Mouse (Mus musculus): ENCODE results near the gene Gm12248.

Gm12248 gene

DNA sequence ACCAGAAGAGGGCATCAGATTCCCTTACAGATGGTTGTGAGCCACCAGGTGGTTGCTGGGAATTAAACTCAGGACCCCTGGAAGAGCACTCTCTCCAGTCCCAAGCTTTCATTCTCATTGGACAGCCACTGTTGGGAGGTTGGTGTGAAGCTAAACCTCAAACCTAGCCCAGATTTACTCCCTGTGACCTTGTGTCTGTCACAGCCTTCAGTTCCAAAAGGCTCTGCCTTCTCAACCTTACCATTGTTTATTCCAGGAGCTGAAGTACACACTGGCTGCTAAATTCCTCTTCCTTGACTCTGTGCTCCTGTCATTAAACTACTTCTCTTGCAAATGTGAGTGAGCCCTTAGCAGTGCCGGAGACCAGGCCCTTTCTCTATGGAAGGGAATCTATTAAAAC, 64.0 kb downstream of the Gm12248 start:
- no peak for DNase-seq

DNA sequence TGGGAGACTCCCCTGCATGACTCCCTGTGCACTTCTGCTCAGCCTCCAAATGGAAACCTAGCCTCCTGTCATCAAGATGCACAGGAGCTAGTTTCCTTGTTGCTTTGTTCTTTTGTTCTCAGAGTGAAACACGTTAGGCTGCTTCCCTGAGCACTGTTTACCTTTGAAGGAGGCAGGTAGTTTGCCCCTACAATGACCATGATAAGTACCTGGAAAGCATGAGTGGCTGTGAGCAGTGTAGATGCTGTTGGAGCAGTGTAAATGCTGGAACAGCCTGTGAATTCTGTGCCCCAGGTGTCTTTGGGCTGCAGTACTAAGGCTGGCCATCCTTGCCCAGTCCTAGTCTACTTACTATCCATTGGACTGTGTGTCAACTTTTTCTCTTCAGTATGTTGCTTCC, 66.1 kb downstream of the Gm12248 start:
- DNase-seq: no peak

DNA sequence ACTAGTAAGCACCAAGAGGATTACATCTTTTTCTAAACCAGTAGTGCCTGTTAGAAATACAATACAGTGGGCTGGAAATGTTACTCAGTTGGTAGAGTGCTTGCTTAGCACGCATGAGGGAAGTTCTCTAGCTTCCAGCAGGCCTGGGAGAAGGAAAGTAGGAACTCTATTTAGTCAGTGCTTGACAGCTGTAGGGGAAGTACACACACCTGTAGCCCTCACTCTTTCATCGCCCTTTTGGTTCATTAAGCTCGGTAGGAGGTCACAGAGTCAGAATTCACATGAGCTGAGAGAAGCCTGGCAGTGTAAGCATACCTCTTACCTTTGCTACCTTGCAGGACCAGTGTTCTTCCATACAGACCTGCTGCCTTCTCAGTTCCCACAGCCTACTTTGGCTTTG, 66.6 kb downstream of the Gm12248 start:
- DNase-seq: no peak

DNA sequence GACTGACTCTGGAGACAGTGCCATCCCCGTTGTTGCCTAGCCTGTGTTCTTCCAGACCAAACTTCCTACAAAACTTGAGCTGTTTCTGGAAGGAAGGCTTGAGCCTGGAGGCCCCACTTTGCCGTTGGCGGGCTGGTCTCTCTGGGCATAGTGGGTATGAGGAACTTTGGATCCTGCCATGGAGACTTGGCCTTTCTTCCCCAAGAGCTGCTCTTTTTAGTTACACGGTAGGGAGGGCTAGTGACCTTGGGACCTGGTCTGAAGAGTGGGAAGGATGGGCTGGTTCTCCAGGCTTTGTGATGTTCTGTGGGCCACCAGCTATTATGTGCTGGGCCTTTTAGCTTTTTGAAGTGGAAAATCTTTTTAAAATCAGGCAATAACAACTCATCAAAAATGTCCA, 67.1 kb downstream of the Gm12248 start:
- DNase-seq: no peak

DNA sequence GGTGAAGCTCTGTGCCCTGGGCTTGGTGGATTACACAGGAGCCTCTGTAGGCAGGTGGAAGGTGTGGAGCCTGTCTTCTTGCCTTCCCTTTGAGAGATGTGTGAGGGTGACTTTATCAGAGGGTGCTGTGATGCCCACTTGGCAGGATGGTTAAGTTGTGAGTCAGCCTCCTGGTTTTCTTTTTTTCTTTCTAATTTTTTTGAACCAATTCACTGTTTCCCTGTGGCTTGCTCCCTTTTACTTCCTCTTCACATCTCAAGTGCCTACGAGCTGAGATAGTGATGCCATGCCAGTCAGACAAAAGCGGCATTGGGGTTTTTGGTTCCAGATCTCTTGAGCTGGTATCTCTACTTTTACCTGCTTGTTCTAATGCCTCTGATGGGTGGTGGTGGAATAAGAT, 68.3 kb downstream of the Gm12248 start:
- no peak for DNase-seq

DNA sequence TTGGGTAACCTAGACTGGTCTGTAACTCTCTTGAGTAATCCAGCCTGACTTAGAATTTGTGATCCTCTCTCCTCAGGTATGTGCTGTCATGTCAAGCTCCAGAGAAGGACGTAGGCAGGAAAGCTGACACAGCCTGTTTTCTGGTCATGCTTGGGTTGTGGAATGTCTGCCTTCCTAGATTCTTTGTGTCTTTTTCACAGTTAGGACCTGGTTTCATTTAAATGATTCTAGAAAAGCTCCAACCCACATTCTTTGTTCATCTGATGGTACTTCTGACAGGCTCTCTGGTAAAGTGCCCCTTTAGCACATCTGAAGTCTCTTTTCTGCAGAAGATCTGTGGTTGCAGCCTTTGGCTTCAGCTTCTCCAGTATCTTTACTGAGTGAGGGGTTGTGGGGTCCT, 68.7 kb downstream of the Gm12248 start:
- no peak for DNase-seq

DNA sequence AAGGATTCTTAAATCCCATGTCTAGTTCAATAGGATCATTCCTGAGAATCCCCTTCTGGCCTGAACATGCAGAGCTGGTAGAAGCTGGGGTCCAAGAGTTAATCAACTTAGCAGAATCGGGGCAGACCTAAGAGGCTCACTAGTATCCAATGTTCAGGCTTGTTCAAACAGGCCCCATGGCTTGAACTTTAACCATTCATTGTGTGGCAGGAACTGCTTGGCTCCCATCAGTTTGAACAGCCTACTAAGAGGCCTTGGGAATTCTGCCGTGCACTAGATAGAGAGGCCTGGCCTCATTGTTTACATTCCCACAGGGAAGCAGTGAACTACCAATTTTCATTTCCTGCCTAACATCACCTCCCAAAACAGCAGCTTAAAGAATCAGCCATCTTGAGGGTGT, 71.3 kb downstream of the Gm12248 start:
- no peak for DNase-seq

DNA sequence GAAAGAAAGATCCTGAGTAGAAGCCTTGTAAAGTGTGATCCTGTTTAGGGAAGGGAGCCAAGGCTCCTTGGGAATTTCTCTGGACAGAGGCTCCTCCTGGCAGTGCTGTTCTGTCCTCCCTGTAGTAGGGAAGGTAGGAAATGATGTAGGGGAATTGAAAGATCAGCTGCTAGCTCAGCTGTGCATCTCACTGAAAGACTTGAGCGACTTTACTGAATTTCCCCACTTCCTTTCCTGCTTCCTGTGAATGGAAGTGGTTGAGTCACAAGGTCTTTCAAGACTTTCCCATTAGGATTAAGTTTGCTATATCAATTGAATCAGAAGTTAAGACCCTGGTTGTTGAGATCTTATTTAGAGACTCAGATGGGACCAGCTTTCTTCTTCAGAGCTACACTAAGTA, 71.8 kb downstream of the Gm12248 start:
- DNase-seq: no peak

DNA sequence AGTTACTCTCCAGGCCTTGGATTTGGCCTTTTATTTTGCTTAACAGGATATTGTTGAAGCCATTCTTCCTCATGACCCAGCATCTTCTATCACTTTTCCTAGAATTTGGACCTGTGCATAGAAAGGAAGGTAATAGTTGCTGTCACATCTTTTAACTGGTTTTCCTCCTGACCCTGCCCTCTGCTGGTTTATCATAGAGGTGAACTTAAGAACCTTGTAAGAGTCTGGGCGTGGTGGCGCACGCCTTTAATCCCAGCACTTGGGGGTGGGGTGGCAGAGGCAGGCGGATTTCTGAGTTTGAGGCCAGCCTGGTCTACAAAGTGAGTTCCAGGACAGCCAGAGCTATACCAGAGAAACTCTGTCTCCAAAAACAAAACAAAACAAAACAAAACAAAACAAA, 74.2 kb downstream of the Gm12248 start:
- DNase-seq: no peak

DNA sequence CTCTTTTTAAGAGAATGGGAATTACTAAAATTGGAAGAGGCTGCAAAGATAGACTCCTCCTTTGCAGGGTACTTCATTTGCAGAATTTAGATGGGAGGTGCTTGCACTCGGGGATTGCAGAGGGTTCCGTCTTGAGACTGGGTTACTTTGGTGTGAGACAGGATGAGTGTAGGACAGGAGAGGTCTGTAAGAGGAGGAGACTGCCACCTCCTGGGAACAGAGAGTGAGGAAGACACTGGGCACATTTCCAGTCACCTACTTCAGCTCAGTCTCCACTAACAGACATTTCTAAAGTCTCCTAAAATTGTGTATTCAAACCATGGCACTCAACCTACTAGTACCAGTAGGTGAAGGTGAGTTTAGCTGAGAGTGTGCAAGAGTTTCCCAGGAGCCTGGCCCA, 74.6 kb downstream of the Gm12248 start:
- DNase-seq: no peak

DNA sequence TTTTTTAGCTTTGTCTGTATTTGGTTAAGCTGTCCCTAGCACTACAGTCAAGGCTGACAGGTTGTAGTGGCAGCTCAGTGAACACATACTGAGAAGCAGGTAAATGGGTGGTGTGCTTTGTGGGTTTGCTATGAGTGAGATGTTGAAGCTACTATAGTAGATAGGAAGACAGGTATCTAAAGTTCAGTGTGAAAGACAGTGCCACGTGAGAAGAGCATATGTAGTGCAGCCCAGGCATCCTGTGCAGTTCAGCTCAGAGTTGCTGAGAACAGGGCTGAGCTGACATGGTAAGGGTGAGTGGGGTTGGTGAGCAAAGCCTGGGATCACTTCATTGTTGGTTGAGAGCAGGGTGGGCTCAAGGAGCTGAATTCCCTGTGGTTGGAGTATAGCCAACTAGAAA, 75.5 kb downstream of the Gm12248 start:
- DNase-seq: no peak

DNA sequence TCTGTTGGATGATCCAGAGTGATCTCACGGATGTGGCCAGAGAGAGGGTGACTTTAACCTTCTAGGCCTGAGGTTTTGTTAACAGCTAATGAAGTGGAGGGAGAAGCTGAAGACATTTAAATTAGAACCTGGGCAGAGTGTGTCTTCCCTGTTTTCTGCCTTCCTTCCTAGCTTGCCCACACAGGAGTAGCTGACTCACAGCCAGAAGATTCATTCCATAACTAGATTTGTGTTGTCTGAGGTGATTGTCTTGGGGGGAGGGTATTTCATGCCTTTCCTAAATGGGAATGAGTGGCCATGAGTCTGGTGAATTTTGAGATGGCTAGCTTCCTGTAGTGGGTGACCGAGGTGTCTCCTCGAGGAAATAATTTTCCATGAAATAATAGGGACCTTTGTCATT, 76.6 kb downstream of the Gm12248 start:
- no peak for DNase-seq

DNA sequence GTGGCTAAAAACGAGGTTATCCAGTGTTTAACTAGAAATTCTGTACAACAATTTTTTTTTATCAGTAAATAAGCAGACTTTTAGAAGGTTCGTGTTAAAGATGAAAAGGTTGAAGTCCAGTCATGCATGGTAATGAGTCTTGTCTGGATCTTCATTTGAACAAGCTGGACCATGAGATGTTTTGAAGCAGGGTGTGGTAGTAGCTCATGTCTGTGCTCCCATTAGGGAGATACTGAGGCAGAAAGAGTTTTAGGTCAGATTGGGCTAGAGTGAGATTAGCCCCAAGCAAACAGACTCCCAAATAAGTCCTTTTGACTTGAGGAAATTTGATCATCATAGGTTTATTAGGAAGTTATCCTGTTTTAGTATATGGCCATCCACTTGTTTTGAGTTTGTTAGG, 77.6 kb downstream of the Gm12248 start:
- no peak for DNase-seq

DNA sequence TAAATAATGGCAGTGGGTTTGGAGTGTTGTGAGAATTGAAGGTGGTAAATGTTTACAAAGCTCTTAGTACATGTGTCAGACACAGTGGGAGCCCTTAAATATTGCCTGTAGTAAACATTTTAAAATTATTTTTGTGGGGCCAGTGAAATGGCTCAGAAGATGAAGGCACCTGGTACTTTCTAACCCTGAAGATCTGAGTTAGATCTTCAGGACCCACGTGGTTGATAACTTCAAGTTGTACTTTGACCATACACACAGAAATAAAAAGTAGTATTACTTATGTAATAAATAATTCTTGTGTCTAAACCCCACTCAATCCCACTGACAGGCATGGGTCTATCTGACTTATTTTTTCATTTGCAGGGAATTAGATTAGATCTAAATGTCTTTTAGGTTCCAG, 78.3 kb downstream of the Gm12248 start:
- DNase-seq: no peak

All from lung, postnatal 14 days (tissue).